Mouse (Mus musculus) forebrain, embryonic 10.5 days (tissue): ENCODE results near the gene Pkn1. TPM values are rescaled to one million over a fixed set of nuclear protein-coding genes. Genes with fewer than 3 reads are reported as not detected.
A peak's percentile ranks its signal among the peaks of the same experiment; 100 is the strongest.

Source experiments
- DNase-seq: peaks from one replicate; pipeline ENCODE4 v3.0.0-alpha.2; 2017; ENCODE audit warnings: low spot score; ENCODE audit errors: extremely low spot score
- H3K27ac ChIP-seq: fragments of 300-500 bp; sonication (generic); 2 replicates; pipeline ENCODE4 v1.5.1; 2016; ENCODE audit warnings: mild to moderate bottlenecking
- H3K27me3 ChIP-seq: fragments of 300-500 bp; sonication (generic); 2 replicates; pipeline ENCODE4 v1.6.1; 2016; ENCODE audit warnings: mild to moderate bottlenecking; ENCODE audit not compliant: poor library complexity, severe bottlenecking
- H3K36me3 ChIP-seq: fragments of 300-500 bp; sonication (generic); replicated peaks from 2 replicates; pipeline ENCODE4 v1.6.1; 2016; ENCODE audit warnings: mild to moderate bottlenecking, moderate library complexity
- H3K4me1 ChIP-seq: fragments of 300-500 bp; sonication (generic); 2 replicates; pipeline ENCODE4 v1.6.1; 2016
- H3K4me3 ChIP-seq: fragments of 300-500 bp; sonication (generic); 2 replicates; pipeline ENCODE4 v1.5.1; 2016; ENCODE audit warnings: mild to moderate bottlenecking, moderate library complexity
- H3K9me3 ChIP-seq: fragments of 300-500 bp; sonication (generic); 2 replicates; pipeline ENCODE4 v1.6.1; 2016; ENCODE audit warnings: mild to moderate bottlenecking, moderate library complexity
- WGBS: fragments of 180-500 bp; shearing (Covaris S2); methylation state at CpG from one replicate; pipeline ENCODE4 v1.1.7; 2016; 5-methylcytosine and 5-hydroxymethylcytosine counted together
- polyA plus RNA-seq: library from polyadenylated mRNA; unstranded; fragments of >200 nt; fragmentation: Nextera tagmentation; extraction: Ambion mirVana; gene quantifications from 2 replicates; pipeline ENCODE4 v1.2.1, GENCODE M21; 2016

The Pkn1 gene
- polyA plus RNA-seq, 1 experiment from 2014 or later: 29.0 TPM

- Histone ChIP-seq H3K9me3 (no peaks in the 10 kb centered on the region), H3K36me3 (peaks cover 62% of the 10 kb centered on the region), H3K4me3 (peak overlapping the region; percentile 47), H3K27me3 (peaks cover 31% of the 10 kb centered on the region), H3K4me1 (peaks cover 56% of the 10 kb centered on the region), H3K27ac (peak overlapping the region; percentile 71)
- WGBS: 23% methylated on average over 80 of the region's 80 CpGs
- DNase-seq: peak; percentile 81
These were observed 30.7 kb downstream of the Pkn1 start for GRCm38 (mm10) chr8:83668010-83668916.

DNA sequence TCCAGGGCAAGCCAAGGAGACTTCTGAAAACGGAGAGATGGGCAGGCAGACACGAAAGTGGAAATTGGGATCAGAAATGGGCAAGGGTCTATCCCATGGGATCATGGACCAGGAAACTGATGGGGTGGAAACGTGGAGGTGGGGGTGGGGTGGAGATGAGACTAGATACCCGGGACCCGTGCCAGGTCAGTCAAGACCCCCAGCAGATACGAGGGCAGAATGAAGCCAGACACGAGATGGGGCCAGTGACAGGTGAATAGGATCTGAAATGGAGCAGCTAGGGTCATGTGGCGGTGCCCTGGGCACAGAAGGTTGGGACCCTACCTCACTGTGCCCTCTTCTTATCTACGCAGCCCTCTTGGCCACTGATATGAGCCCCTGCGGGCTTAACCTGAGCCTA, 31.5 kb downstream of the Pkn1 start:
- H3K4me1 ChIP-seq: peaks cover 59% of the 10 kb centered on the region
- peaks cover 31% of the 10 kb centered on the region for H3K27me3 ChIP-seq
- H3K9me3 ChIP-seq: no peaks in the 10 kb centered on the region
- WGBS: 78% methylated on average over 10 of the region's 10 CpGs
- H3K27ac ChIP-seq: no peak overlapping the region; the same call in 1 of the 2 replicates
- no peak for DNase-seq
- peaks cover 62% of the 10 kb centered on the region for H3K36me3 ChIP-seq
- peak overlapping the region; percentile 47; the same call in 1 of the 2 replicates for H3K4me3 ChIP-seq

- no peak for DNase-seq
- H3K4me3 ChIP-seq: no peak overlapping the region
- H3K36me3 ChIP-seq: peaks cover 56% of the 10 kb centered on the region
- peaks cover 65% of the 10 kb centered on the region for H3K4me1 ChIP-seq
- peak overlapping the region; percentile 40; the same call in 1 of the 2 replicates for H3K27ac ChIP-seq
- H3K27me3 ChIP-seq: peaks cover 31% of the 10 kb centered on the region
- 93% methylated on average over 3 of the region's 3 CpGs for WGBS
- no peaks in the 10 kb centered on the region for H3K9me3 ChIP-seq
These were observed 32.1 kb downstream of the Pkn1 start for GRCm38 (mm10) chr8:83666866-83667234.

- Histone ChIP-seq H3K4me1 (peaks cover 72% of the 10 kb centered on the region), H3K36me3 (peaks cover 56% of the 10 kb centered on the region), H3K27ac (peak within 1 kb of the TSS; percentile 40; the same call in 1 of the 2 replicates), H3K9me3 (no peaks in the 10 kb centered on the region), H3K4me3 (no peak within 1 kb of the TSS), H3K27me3 (peaks cover 31% of the 10 kb centered on the region)
- 52% methylated on average over 14 of the region's 14 CpGs for WGBS
- DNase-seq: no peak
These were observed 32.8 kb downstream of the Pkn1 start, which contains the start of gene Ptger1 for GRCm38 (mm10) chr8:83665969-83666865. TSS of gene Ptger1 (plus strand) at chr8:83666678.

- H3K36me3 ChIP-seq: peaks cover 45% of the 10 kb centered on the region
- H3K27ac ChIP-seq: peak overlapping the region; percentile 15
- WGBS: 24% methylated on average over 2 of the region's 2 CpGs
- H3K4me3 ChIP-seq: no peak overlapping the region
- H3K4me1 ChIP-seq: peaks cover 83% of the 10 kb centered on the region
- peaks cover 31% of the 10 kb centered on the region for H3K27me3 ChIP-seq
- no peak for DNase-seq
- H3K9me3 ChIP-seq: no peaks in the 10 kb centered on the region
These were observed 33.9 kb downstream of the Pkn1 start for GRCm38 (mm10) chr8:83664931-83665625.

DNA sequence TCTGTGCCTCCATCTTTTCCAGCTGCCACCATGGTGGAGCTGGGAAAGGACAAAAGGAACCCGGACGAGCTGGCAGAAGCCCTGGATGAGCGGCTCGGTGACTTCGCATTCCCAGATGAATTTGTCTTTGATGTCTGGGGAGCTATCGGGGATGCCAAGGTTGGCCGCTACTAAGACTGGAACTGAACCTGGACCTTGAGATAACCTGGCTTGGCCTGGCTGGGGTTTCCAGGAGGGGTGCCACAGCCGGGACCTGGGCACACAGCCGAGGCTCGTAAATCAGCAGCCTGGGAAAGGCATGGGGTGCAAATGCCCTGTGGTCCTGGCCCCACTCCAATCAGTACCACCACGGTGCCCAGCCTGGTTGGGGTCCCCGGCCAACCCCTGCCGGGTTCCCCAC, 34.9 kb downstream of the Pkn1 start:
- peaks cover 37% of the 10 kb centered on the region for H3K36me3 ChIP-seq
- no peaks in the 10 kb centered on the region for H3K9me3 ChIP-seq
- 96% methylated on average over 13 of the region's 13 CpGs for WGBS
- peaks cover 27% of the 10 kb centered on the region for H3K27me3 ChIP-seq
- peaks cover 87% of the 10 kb centered on the region for H3K4me1 ChIP-seq
- DNase-seq: no peak
- peak overlapping the region; percentile 15 for H3K27ac ChIP-seq
- H3K4me3 ChIP-seq: no peak overlapping the region

DNA sequence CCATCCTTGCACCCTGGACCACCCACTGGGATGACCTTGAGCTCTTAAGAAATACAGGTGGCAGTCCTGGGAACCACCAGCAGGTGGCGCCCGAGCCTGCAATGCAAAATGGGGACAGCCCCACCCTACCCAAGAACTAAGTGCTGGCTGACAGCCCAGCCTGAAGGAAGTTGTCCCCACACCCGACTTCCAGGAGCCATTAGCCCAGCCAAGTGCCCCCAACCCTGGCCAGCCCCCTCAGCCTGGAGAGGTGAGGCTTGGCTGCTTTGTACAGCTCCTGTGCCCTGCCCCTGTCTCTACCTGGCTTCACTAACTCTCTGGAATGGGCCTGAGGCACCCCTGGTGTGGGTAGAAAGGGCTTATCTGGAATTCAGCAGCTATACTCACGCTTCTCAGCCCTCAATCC, 36.6 kb downstream of the Pkn1 start:
- no peaks in the 10 kb centered on the region for H3K9me3 ChIP-seq
- peak; percentile 86 for DNase-seq

DNA sequence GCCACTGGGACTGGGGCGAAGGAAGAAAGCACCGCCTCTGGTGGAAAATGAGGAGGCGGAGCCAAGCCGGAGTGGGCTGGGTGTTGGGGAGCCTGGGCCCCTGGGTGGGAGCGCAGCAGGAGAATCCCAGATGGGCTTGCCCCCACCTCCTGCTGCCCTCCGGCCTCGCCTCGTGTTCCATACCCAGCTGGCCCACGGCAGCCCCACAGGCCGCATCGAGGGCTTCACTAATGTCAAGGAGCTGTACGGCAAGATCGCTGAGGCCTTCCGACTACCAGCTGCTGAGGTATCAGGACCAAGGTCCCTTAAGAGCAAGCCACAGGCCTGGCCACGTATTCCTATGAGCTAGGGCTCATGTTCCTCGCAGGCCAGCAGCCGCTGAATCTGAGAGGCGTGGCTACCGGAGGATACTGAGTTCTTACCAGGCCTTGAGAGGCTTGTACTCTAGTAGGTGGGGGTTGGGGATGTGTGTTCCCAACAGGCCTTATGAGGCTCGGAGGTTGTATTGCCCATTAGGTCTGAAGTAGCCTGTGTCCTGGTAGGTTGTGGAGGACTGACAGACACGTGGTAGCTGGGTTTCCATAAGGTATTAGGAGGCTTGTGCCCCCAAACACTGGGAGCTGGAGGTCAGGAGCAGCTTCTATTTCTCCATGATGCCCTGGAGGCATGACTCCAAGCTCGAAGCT, 37.8 kb downstream of the Pkn1 start:
- DNase-seq: peak; percentile 31
- peaks cover 1% of the 10 kb centered on the region; the same call in 1 of the 2 replicates for H3K27me3 ChIP-seq
- peaks cover 66% of the 10 kb centered on the region for H3K4me1 ChIP-seq
- WGBS: 17% methylated on average over 22 of the region's 22 CpGs
- peak overlapping the region; percentile 23 for H3K4me3 ChIP-seq
- H3K27ac ChIP-seq: peak overlapping the region; percentile 36
- no peaks in the 10 kb centered on the region for H3K9me3 ChIP-seq
- peaks cover 59% of the 10 kb centered on the region for H3K36me3 ChIP-seq

More for the DNA sequence above, 36.6 kb downstream of the Pkn1 start:
- Histone ChIP-seq H3K27me3 (peaks cover 14% of the 10 kb centered on the region), H3K36me3 (peaks cover 46% of the 10 kb centered on the region), H3K27ac (peak overlapping the region; percentile 36), H3K4me3 (no peak overlapping the region), H3K4me1 (peaks cover 73% of the 10 kb centered on the region)
- whole genome bisulfite sequencing: 9% methylated on average over 4 of the region's 4 CpGs

DNA sequence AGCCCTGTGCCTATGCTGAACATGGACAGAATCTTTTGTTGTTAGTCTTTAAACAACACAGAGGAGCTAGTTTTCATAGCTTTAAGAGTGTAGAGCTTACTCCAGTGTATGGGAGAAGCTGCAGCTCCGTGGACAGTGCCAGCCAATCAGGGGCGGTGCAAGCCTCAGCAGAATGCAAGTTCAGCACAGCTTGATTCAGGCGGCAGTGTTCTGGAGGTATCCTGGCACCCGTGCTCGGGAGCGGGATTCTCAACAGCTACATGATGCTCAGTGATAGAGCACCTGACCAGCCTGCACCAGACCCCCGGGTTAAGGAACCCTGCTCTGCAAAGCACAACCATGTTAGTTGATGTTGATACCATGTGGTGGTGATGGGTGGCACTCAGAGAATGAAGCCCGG, 38.4 kb downstream of the Pkn1 start:
- peak overlapping the region; percentile 23 for H3K4me3 ChIP-seq
- no peaks in the 10 kb centered on the region for H3K27me3 ChIP-seq
- peak overlapping the region; percentile 36 for H3K27ac ChIP-seq
- DNase-seq: no peak
- H3K36me3 ChIP-seq: peaks cover 65% of the 10 kb centered on the region
- 13% methylated on average over 8 of the region's 8 CpGs for WGBS
- no peaks in the 10 kb centered on the region for H3K9me3 ChIP-seq
- peaks cover 60% of the 10 kb centered on the region for H3K4me1 ChIP-seq

DNA sequence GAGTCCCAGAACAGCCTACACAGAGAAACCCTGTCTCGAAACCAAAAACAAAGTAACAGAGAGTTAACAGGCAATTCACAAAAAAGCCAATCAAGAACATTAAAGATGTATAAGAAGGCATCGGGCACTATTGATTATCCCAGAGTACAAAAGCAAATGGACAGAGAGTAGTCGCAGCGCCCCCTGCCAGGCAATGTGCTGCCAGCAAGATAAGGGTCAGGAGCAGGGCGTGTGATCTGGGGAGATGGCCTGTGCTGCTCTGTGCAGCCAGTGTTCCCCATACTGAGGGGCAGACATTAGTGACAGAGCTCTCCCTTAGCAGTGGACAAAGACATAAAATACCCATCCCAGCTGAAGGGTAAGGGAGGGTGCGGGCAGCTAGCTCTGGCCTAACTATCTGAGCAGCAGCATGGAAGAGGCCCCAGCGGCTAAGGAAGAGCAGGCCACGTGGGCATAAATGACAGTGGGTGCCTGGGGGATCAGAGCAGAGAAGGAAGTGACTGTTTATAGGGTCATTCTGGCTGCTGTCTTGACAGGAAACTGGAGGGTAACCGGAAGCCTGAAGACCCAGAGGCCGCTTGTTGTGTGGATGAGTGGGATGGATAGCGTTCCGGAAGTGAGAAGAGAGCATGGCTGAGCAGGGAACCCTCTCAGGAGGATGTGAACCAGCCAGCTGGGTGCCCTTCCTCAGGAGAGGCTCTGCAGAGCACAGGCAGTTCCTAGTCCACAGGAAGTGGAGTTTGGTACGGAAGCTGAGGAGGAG, 42.3 kb downstream of the Pkn1 start:
- no peaks in the 10 kb centered on the region for H3K9me3 ChIP-seq
- H3K36me3 ChIP-seq: peaks cover 53% of the 10 kb centered on the region
- H3K4me1 ChIP-seq: peaks cover 53% of the 10 kb centered on the region
- H3K27me3 ChIP-seq: no peaks in the 10 kb centered on the region
- DNase-seq: no peak
- no peak overlapping the region for H3K4me3 ChIP-seq
- peak overlapping the region; percentile 48; the same call in 1 of the 2 replicates for H3K27ac ChIP-seq
- WGBS: 84% methylated on average over 13 of the region's 13 CpGs

DNA sequence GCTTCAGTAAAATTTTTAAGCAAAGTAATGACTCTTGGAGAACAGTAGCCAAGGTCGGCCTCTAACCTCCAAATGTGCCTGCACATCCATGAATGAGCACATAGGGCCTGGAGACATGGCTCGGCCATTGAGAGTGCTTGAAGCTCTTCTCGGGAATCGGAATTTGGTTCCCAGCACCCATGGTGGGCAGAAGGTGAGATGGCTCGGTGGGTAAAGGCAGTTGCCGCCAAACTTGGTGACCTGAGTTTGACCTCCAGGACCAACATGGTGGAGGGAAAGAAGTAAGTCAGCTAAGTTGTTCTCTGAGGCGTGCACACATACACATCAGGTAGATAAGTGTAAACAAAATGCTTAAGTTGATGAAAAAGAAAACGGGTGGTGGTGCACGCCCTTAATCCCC, 42.9 kb downstream of the Pkn1 start:
- peaks cover 4% of the 10 kb centered on the region; the same call in 1 of the 2 replicates for H3K9me3 ChIP-seq
- peaks cover 48% of the 10 kb centered on the region for H3K4me1 ChIP-seq
- no peak overlapping the region for H3K27ac ChIP-seq
- H3K27me3 ChIP-seq: no peaks in the 10 kb centered on the region
- H3K4me3 ChIP-seq: no peak overlapping the region
- WGBS: 89% methylated on average over 9 of the region's 9 CpGs
- H3K36me3 ChIP-seq: peaks cover 47% of the 10 kb centered on the region
- no peak for DNase-seq
